Mouse (Mus musculus) T-helper 17 cell (primary cell): ENCODE results near the gene Slc22a5.

Source experiments
- in situ Hi-C, 2 experiments: fragments of 300-600 bp; cut with MboI, MseI; formaldehyde crosslinking; loops; 1 replicate in 1 of 2; 2 replicates in 1 of 2; pipeline ENCODE4 v1.15.1; 2025; ENCODE audit warnings: high pct_unique_total_duplicates in 2 of 2

Slc22a5 gene

DNA sequence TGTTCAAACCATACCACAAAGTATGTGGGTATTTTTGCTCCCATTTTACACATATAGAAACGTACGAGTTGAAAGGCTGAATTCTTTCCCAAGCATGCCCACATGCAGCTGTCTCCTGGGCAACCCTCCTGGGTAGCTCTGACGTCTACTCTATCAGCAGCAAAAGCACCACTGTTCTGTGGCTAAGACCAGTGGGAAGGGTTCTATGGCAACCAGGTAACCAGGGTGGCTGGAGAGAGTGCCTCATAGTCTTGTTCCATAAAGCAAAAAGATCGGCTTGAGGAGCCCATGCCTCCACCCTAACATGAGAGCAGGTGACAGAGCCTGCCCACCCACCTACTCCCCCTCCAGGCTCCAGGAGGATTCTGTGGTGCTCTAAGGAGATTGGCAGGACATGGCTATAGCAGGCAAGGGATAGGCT, 49.3 kb downstream of the Slc22a5 start:
- in situ Hi-C loops: loop anchor here (5.0 kb wide), 2 partner anchors 50 to 80 kb away; no protein-coding TSS in a partner anchor

- in situ Hi-C loops: loop anchor here (5.0 kb wide), 2 partner anchors 49 to 79 kb away; no protein-coding TSS in a partner anchor
These were observed 49.9 kb downstream of the Slc22a5 start for GRCm38 (mm10) chr11:53841514-53841913.

- in situ Hi-C loops: loop anchor here (5.0 kb wide), 2 partner anchors 48 to 78 kb away; no protein-coding TSS in a partner anchor
These were observed 51.5 kb downstream of the Slc22a5 start for GRCm38 (mm10) chr11:53839663-53840642.

- in situ Hi-C loops: no loop called here
These were observed 52.3 kb downstream of the Slc22a5 start for GRCm38 (mm10) chr11:53839147-53839546.

GRCm38 (mm10) chr11:53837731-53838130, 53.7 kb downstream of the Slc22a5 start:
- in situ Hi-C loops: no loop called here

GRCm38 (mm10) chr11:53835379-53836010, 56.0 kb downstream of the Slc22a5 start:
- in situ Hi-C loops: no loop called here

DNA sequence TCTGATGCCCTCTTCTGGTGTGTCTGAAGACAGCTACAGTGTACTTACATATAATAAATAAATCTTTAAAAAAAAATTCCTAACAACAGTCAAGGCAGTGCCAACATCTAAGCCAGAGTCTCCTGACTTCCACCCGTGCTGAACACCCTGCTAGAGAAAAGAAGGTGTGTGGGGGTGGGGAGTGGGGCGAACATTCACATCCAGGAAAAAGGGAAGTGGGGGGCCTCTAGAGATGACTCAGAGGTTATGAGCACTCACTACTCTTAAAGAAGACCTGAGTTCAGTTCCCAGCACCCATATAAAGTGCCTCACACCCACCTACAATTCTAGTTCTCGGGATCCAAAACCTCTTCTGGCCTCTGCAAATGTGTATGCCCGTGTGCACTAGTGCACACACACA, 66.1 kb downstream of the Slc22a5 start:
- in situ Hi-C loops: no loop called here

GRCm38 (mm10) chr11:53821945-53822338, 69.5 kb downstream of the Slc22a5 start:
- in situ Hi-C loops: no loop called here

DNA sequence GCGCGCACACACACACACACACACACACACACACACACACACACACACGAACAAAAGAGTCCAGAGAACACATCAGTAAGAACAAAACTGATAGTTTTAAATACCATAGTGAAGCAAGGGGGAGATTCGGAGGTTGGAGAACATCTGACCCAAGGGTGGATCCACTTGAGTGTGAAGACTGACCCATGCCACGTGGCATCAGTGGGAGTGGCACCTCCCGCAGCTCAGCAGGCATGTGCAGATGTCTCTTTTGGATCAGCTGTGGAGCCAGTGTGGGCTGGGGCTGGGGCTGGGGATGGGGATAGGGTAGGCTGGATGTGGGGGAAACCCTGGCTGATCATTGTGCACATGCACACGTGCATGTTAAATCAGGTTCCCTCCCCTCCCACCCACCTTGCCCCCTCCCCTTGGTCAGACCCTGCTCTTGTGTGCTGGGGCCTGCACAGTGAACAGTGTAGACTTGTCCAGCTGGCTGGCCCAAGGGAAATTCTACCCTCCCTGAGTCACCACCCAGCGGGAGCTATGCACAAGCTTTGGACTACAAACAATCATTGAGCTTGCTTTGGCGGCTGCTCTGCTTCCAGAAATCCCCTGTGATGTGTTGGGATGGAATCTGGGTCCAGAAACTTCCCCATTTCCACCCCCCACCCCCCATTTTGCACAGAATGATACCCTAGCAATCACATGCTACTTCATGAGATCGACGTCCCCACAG, 70.1 kb downstream of the Slc22a5 start:
- in situ Hi-C loops: no loop called here

DNA sequence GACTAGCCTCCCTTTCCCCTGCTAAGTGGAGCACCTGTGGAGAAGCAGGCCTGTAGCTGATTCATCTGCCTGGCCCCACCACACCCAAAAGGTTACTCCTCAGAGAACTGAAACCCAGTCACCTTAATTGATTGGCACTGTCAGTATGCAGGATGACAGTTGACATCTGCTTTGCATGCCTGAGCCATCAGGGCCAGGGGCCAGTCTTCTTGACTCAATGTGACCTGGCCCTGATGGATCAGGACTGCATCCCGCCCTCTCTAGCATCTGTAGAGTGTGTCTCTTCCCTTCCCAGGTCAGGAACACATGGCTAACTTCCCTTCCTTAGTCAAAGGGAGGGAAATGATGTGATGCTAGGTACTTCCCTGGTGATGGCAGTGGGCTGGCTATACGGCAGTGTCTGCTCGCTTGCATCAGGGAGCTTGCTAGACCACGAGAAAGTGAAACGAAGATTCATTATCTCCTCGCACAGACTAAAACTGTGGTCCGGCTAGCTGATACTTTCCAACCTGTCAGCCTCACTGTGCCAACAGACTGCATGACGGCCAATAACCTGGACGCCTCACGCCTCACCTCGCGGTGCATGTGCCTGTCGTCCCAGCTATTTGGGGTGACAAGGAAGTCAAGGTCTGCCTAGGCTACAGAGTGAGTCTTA, 70.8 kb downstream of the Slc22a5 start:
- in situ Hi-C loops: no loop called here

DNA sequence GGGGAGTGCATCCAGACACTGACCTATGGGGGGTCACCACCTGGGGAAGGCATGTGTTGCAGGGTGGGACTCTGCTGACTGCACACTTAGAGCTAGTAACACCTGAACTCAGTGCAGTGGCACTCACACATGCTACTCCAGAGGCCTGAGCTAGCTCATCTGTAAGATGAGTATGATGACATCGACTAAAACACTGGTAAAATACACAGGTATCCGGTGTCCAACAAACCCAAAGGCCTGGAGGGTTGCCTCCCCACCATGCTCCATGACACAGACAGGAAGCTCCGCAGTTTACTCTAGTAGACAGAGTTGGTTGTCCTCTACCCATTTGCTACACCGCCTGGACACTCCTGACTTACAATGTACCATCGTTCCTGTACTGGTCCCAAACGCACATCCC, 71.9 kb downstream of the Slc22a5 start:
- in situ Hi-C loops: no loop called here

GRCm38 (mm10) chr11:53818794-53819193, 72.7 kb downstream of the Slc22a5 start:
- in situ Hi-C loops: no loop called here

- in situ Hi-C loops: no loop called here
These were observed 74.6 kb downstream of the Slc22a5 start for GRCm38 (mm10) chr11:53816841-53817375.

DNA sequence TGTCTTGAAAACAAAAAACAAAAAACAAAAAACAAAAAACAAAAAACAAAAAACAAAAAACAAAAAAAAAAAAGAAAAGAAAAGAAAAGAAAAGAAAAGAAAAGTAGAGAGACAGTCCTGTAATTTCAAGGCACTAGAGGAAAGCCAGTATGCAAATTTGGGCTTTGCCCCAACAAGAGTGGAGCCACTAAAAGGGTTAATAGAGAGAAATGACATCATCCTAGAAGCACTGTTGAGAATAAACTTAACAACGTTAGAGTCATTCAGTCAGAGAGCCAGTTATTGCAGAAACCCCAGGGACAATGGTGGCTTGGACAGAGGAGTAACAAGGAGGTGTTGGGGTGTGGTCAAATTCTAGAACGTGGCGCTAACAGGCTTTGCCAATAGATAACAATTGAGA, 76.7 kb downstream of the Slc22a5 start:
- in situ Hi-C loops: no loop called here
